Comparison of ENCODE assay signal across 23 mouse cellular contexts in the genomic region with DNA sequence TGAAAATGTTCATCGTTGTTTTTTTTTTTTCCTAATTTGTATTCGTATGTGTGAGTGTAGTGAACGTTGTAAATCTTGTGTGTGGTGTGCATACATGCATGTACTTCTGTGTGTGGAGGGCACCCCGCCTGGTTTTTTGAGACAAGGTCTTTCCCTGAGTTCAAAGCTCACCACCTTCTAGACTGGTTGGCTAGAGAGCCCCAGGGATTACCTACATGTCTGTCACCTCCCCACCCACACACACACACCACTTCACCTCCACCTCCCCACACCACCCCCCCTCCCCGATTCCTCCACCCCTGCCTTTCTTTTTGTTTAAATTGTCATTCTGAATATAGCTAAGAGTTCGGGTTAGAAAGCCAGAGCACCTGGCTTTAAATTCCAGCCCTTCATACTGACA.
"Had no signal": no experiment of that assay in that cellular context is flagged by ENCODE, and none has a peak within 500 bp of the region (broad histone marks: within the 10 kb centered on the region; RNA-seq: fewer than 3 reads in every experiment).

No protein-coding gene starts in this region.

- H3K27ac ChIP-seq: heart, adult 2 months; heart, embryonic 13.5 days; heart, embryonic 15.5 days; hindbrain, embryonic 13.5 days; hindbrain, embryonic 15.5 days; hindbrain, postnatal 0 days; intestine, embryonic 15.5 days; limb, embryonic 10.5 days; limb, embryonic 12.5 days; liver, embryonic 13.5 days had no signal

- ATAC-seq: hindbrain, postnatal 0 days; intestine, embryonic 15.5 days; intestine, postnatal 0 days had no signal

- DNase-seq: gastrocnemius, postnatal 14 days; gastrocnemius, postnatal 36 days; heart, adult 11 months; heart, adult 2 months; heart, postnatal 14 days; heart, postnatal 36 days; kidney, adult 18-20 months; kidney, adult 8-10 months; kidney, postnatal 10 days; kidney, postnatal 36 days; layer of hippocampus, adult 9-11 months; layer of hippocampus, postnatal 36 days; liver; liver, embryonic 13.5 days had no signal

- H3K36me3 ChIP-seq: heart, embryonic 13.5 days; heart, embryonic 15.5 days; hindbrain, embryonic 13.5 days; hindbrain, embryonic 15.5 days; intestine, embryonic 15.5 days; limb, embryonic 10.5 days; limb, embryonic 12.5 days; liver, embryonic 13.5 days had no signal

- H3K4me3 ChIP-seq: heart, adult 2 months; heart, embryonic 13.5 days; heart, embryonic 15.5 days; hindbrain, embryonic 13.5 days; hindbrain, embryonic 15.5 days; intestine, embryonic 15.5 days; limb, embryonic 10.5 days; limb, embryonic 12.5 days; liver, embryonic 13.5 days had no signal
